Mouse (Mus musculus) heart, embryonic 13.5 days (tissue): Measurements from ENCODE around the gene Proser1. TPM values are rescaled to one million over a fixed set of nuclear protein-coding genes. Genes with fewer than 3 reads are reported as not detected.

ENCODE experiments used
- ATAC-seq: fragments of 200-750 bp; cut with Nextera tagmentation; 2 replicates; pipeline ENCODE4 v1.8.0; 2017; ENCODE audit warnings: moderate TSS enrichment; ENCODE audit not compliant: insufficient number of reproducible peaks, low FRiP score, low TSS enrichment; ENCODE audit errors: extremely low read depth
- H3K27ac ChIP-seq: fragments of 300-500 bp; sonication (generic); replicated peaks from 2 replicates; pipeline ENCODE4 v1.5.1; 2015; ENCODE audit warnings: moderate library complexity, mild to moderate bottlenecking, inconsistent platforms
- H3K27me3 ChIP-seq: fragments of 300-500 bp; sonication (generic); replicated peaks from 2 replicates; pipeline ENCODE4 v1.6.1; 2015; ENCODE audit warnings: mild to moderate bottlenecking, inconsistent platforms
- H3K36me3 ChIP-seq: fragments of 300-500 bp; sonication (generic); 2 replicates; pipeline ENCODE4 v1.6.1; 2015; ENCODE audit warnings: mild to moderate bottlenecking, inconsistent platforms
- H3K4me1 ChIP-seq: fragments of 300-500 bp; sonication (generic); 2 replicates; pipeline ENCODE4 v1.6.1; 2015; ENCODE audit warnings: inconsistent platforms
- H3K4me2 ChIP-seq: fragments of 300-500 bp; sonication (generic); 2 replicates; pipeline ENCODE4 v1.6.1; 2015; ENCODE audit warnings: inconsistent platforms, mild to moderate bottlenecking, moderate library complexity
- H3K4me3 ChIP-seq: fragments of 300-500 bp; sonication (generic); 2 replicates; pipeline ENCODE4 v1.5.1; 2015; ENCODE audit warnings: moderate library complexity, mild to moderate bottlenecking, inconsistent platforms
- H3K9ac ChIP-seq: fragments of 300-500 bp; sonication (generic); 2 replicates; pipeline ENCODE4 v1.6.1; 2015; ENCODE audit warnings: inconsistent platforms, mild to moderate bottlenecking, moderate library complexity
- H3K9me3 ChIP-seq: fragments of 300-500 bp; sonication (generic); 2 replicates; pipeline ENCODE4 v1.6.1; 2016; ENCODE audit warnings: inconsistent platforms
- WGBS: fragments of 180-500 bp; shearing (Covaris S2); methylation state at CpG from one replicate; pipeline ENCODE4 v1.1.7; 2015; ENCODE audit warnings: mixed read lengths; 5-methylcytosine and 5-hydroxymethylcytosine counted together
- polyA plus RNA-seq: library from polyadenylated mRNA; unstranded; fragments of >200 nt; fragmentation: Nextera tagmentation; extraction: Ambion mirVana; gene quantifications from 2 replicates; pipeline ENCODE4 v1.2.1, GENCODE M21; 2015

Proser1 gene
- polyA plus RNA-seq, 1 experiment from 2014 or later = 11.7 TPM

- Histone ChIP-seq H3K9me3 (no peaks in the 10 kb centered on the region), H3K36me3 (no peaks in the 10 kb centered on the region), H3K4me2 (peak within 1 kb of the TSS; percentile 24; the same call in 1 of the 2 replicates), H3K4me1 (peaks cover 28% of the 10 kb centered on the region), H3K27ac (peak within 1 kb of the TSS; percentile 75), H3K9ac (peak within 1 kb of the TSS; percentile 56), H3K4me3 (no peak within 1 kb of the TSS), H3K27me3 (no peaks in the 10 kb centered on the region)
- no peak for ATAC-seq
- WGBS = 69% methylated on average over 6 of the region's 6 CpGs
These were observed 24.9 kb downstream of the Proser1 start, which contains the start of gene Stoml3 for GRCm38 (mm10) chr3:53488353-53488752. Stoml3 (plus strand) TSS chr3:53488653.

- 54% methylated on average over 6 of the region's 6 CpGs for WGBS
- no peaks in the 10 kb centered on the region for H3K36me3 ChIP-seq
- no peak overlapping the region for H3K4me2 ChIP-seq
- H3K4me1 ChIP-seq = no peaks in the 10 kb centered on the region
- no peak overlapping the region for H3K9ac ChIP-seq
- no peak overlapping the region for H3K4me3 ChIP-seq
- no peak overlapping the region for H3K27ac ChIP-seq
- H3K27me3 ChIP-seq = no peaks in the 10 kb centered on the region
- no peak for ATAC-seq
- no peaks in the 10 kb centered on the region for H3K9me3 ChIP-seq
These were observed 35.0 kb downstream of the Proser1 start for GRCm38 (mm10) chr3:53498351-53498905.

GRCm38 (mm10) chr3:53502428-53502827 is 39.0 kb downstream of the Proser1 start:
- no peak overlapping the region for H3K4me2 ChIP-seq
- no peak overlapping the region for H3K9ac ChIP-seq
- ATAC-seq = no peak
- no peak overlapping the region for H3K4me3 ChIP-seq
- no peaks in the 10 kb centered on the region for H3K9me3 ChIP-seq
- no peaks in the 10 kb centered on the region for H3K36me3 ChIP-seq
- 55% methylated on average over 6 of the region's 6 CpGs for WGBS
- no peaks in the 10 kb centered on the region for H3K4me1 ChIP-seq
- H3K27me3 ChIP-seq = no peaks in the 10 kb centered on the region
- no peak overlapping the region for H3K27ac ChIP-seq

GRCm38 (mm10) chr3:53513096-53513495 is 49.6 kb downstream of the Proser1 start:
- Histone ChIP-seq H3K4me1 (peaks cover 11% of the 10 kb centered on the region), H3K4me2 (no peak overlapping the region), H3K36me3 (peaks cover 10% of the 10 kb centered on the region; the same call in 1 of the 2 replicates), H3K27ac (no peak overlapping the region), H3K9ac (no peak overlapping the region), H3K9me3 (no peaks in the 10 kb centered on the region), H3K27me3 (no peaks in the 10 kb centered on the region), H3K4me3 (no peak overlapping the region)
- 36% methylated on average over 5 of the region's 5 CpGs for WGBS
- ATAC-seq = no peak

- WGBS = 52% methylated on average over 4 of the region's 4 CpGs
- H3K9ac ChIP-seq = no peak overlapping the region
These were observed 51.0 kb downstream of the Proser1 start for GRCm38 (mm10) chr3:53514221-53515065.

GRCm38 (mm10) chr3:53522794-53523193 is 59.3 kb downstream of the Proser1 start:
- Histone ChIP-seq H3K9ac (no peak overlapping the region), H3K4me3 (no peak overlapping the region), H3K9me3 (no peaks in the 10 kb centered on the region), H3K4me1 (0 out of 2 replicates have a peak, but pooled peaks cover 4% of the 10 kb centered on the region), H3K4me2 (no peak overlapping the region), H3K36me3 (peaks cover 17% of the 10 kb centered on the region), H3K27me3 (no peaks in the 10 kb centered on the region), H3K27ac (no peak overlapping the region)
- 85% methylated on average over 10 of the region's 10 CpGs for WGBS
- no peak for ATAC-seq

More at GRCm38 (mm10) chr3:53514221-53515065, 51.0 kb downstream of the Proser1 start:
- Histone ChIP-seq H3K4me2 (no peak overlapping the region), H3K36me3 (peaks cover 18% of the 10 kb centered on the region), H3K4me1 (peaks cover 11% of the 10 kb centered on the region), H3K4me3 (no peak overlapping the region), H3K9me3 (no peaks in the 10 kb centered on the region), H3K27me3 (no peaks in the 10 kb centered on the region), H3K27ac (no peak overlapping the region)
- no peak for ATAC-seq

GRCm38 (mm10) chr3:53525737-53526136 is 62.3 kb downstream of the Proser1 start:
- 5% methylated on average over 21 of the region's 21 CpGs for WGBS
- Histone ChIP-seq H3K4me1 (0 out of 2 replicates have a peak, but pooled peaks cover 4% of the 10 kb centered on the region), H3K9me3 (no peaks in the 10 kb centered on the region), H3K9ac (peak overlapping the region; percentile 72), H3K27ac (no peak overlapping the region), H3K36me3 (no peaks in the 10 kb centered on the region), H3K4me2 (peak overlapping the region; percentile 75), H3K4me3 (peak overlapping the region; percentile 47), H3K27me3 (no peaks in the 10 kb centered on the region)
- ATAC-seq = no peak

GRCm38 (mm10) chr3:53530305-53530704 is 66.8 kb downstream of the Proser1 start:
- H3K27me3 ChIP-seq = no peaks in the 10 kb centered on the region
- H3K27ac ChIP-seq = no peak overlapping the region

More at GRCm38 (mm10) chr3:53530305-53530704, 66.8 kb downstream of the Proser1 start:
- peaks cover 7% of the 10 kb centered on the region for H3K36me3 ChIP-seq
- H3K9ac ChIP-seq = no peak overlapping the region
- no peak overlapping the region for H3K4me3 ChIP-seq
- no peak overlapping the region for H3K4me2 ChIP-seq
- no peak for ATAC-seq
- 0 out of 2 replicates have a peak, but pooled peaks cover 4% of the 10 kb centered on the region for H3K4me1 ChIP-seq
- H3K9me3 ChIP-seq = no peaks in the 10 kb centered on the region
- 79% methylated on average over 6 of the region's 6 CpGs for WGBS

Other genes with a start within 250 kb of the Proser1 start
- 6.2 and 6.5 TPM in 2 replicates for gene Nhlrc3, start 334 bp upstream of the Proser1 start, polyA plus RNA-seq
- not detected in 2 replicates for gene Stoml3, start 25.0 kb downstream of the Proser1 start, polyA plus RNA-seq
- gene Frem2, start 193.7 kb downstream of the Proser1 start, polyA plus RNA-seq = 3.7 and 4.0 TPM in 2 replicates